Mouse (Mus musculus): ENCODE results near the gene Vps52. TPM values are rescaled to one million over a fixed set of nuclear protein-coding genes. Genes with fewer than 3 reads are reported as not detected.

The Vps52 gene
- polyA plus RNA-seq, 1 experiment, result 142 TPM

DNA sequence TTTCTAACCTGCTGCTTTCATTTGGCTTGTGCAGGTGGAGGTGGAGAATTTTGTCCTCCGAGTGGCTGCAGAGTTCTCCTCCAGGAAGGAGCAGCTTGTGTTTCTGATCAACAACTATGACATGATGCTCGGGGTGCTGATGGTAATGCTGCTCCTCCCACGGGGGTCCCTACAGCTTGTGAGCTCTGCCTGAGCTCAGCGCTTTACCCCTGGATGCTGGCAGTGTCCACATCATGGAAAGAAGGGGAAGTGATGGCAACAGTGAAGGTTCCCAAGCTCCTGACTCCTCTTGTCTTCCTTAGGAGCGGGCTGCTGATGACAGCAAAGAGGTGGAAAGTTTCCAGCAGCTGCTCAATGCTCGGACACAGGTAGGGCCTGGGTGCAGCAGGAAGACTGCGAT is 7.3 kb downstream of the Vps52 start:
- WGBS, result 97% methylated on average over 7 of the region's 7 CpGs
- Histone ChIP-seq H3K27ac (ENCODE audit: control insufficient read depth, insufficient read depth, low read length) (no peak overlapping the region), H3K4me3 (ENCODE audit: control insufficient read depth, insufficient read depth, low read length) (no peak overlapping the region), H3K36me3 (ENCODE audit: control insufficient read depth, insufficient read depth, low read length) (peaks cover 41% of the 10 kb centered on the region), H3K4me1 (replicated peaks; ENCODE audit: control insufficient read depth, insufficient read depth, low read length) (no peaks in the 10 kb centered on the region), H3K27me3 (ENCODE audit: control insufficient read depth, insufficient read depth, low read length) (no peaks in the 10 kb centered on the region)
- TF ChIP-seq CTCF (IDR thresholded peaks at IDR 0.05; ENCODE audit: borderline replicate concordance, control insufficient read depth, extremely low read depth, insufficient read depth, low read length, poor library complexity) (no peak), POLR2A (IDR thresholded peaks at IDR 0.05; ENCODE audit: control insufficient read depth, extremely low read depth, insufficient read depth, low read length, poor library complexity) (no peak)
- DNase-seq, result no peak

DNA sequence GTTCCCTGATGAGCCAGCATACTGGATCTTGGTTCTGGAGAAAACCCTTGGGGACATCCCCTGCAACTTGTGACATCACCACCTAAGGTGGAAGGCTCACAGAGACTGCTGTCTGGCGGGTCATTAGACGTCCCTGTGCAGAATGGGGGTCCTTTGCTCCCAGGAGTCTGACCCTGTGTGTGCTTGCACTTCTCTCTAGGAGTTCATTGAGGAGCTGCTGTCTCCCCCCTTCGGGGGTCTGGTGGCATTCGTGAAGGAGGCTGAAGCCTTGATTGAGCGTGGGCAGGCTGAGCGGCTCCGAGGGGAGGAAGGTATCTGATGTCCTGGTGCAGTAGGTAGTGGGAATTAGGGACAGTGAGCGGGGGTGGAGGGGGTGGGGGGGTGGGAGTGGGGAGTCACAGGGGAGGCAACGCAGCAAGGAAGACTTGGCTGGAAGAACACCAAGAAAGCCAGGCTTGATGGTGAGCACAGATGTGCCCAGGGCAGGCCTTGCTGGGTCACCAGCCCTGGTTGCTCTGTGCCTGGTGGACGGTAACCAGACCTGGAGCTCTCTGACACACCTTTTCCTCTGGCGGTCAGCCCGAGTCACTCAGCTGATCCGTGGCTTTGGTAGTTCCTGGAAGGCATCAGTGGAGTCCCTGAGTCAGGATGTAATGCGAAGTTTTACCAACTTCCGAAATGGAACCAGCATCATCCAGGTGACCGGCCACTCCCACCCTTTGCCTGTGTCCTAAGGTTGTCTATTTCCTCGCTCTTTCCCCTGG is 9.7 kb downstream of the Vps52 start:
- Histone ChIP-seq H3K36me3 (ENCODE audit: control insufficient read depth, insufficient read depth, low read length) (peaks cover 30% of the 10 kb centered on the region), H3K27me3 (ENCODE audit: control insufficient read depth, insufficient read depth, low read length) (no peaks in the 10 kb centered on the region), H3K4me1 (replicated peaks; ENCODE audit: control insufficient read depth, insufficient read depth, low read length) (no peaks in the 10 kb centered on the region), H3K27ac (ENCODE audit: control insufficient read depth, insufficient read depth, low read length) (no peak overlapping the region), H3K4me3 (ENCODE audit: control insufficient read depth, insufficient read depth, low read length) (no peak overlapping the region)
- WGBS, result 96% methylated on average over 17 of the region's 17 CpGs
- TF ChIP-seq CTCF (IDR thresholded peaks at IDR 0.05; ENCODE audit: borderline replicate concordance, control insufficient read depth, extremely low read depth, insufficient read depth, low read length, poor library complexity) (no peak), POLR2A (IDR thresholded peaks at IDR 0.05; ENCODE audit: control insufficient read depth, extremely low read depth, insufficient read depth, low read length, poor library complexity) (no peak)
- no peak for DNase-seq

DNA sequence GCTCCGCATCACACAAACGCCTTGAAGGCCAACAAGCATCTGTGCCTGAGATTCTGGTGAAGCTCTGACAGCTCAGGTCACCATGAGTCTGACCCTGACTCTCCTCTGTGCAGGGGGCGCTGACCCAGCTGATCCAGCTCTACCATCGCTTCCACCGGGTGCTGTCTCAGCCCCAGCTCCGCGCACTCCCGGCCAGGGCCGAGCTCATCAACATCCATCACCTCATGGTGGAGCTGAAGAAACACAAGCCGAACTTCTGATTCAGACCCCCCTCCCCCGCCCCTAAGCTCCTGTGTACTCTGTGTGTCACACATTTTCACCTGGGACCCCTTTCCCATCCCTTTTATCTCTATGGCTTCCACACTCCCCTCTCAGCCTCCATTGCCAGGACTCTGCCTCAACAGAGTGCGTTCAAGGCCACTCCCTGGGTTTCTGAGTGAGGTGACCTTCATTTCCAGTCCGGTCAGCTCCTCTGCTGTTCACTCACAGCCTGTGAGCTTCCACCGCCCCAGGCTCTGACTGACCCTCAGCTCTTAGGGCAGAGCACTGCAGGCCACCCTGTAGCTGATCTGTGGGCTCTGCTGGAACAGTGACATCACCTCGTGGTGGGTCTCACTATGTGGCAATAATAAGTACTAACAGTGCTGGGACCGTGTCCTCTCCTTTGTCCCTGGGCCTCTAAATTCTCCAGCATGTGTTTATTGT is 10.4 kb downstream of the Vps52 start:
- Histone ChIP-seq H3K4me1 (replicated peaks; ENCODE audit: control insufficient read depth, insufficient read depth, low read length) (no peaks in the 10 kb centered on the region), H3K36me3 (ENCODE audit: control insufficient read depth, insufficient read depth, low read length) (peaks cover 22% of the 10 kb centered on the region), H3K4me3 (ENCODE audit: control insufficient read depth, insufficient read depth, low read length) (no peak overlapping the region), H3K27ac (ENCODE audit: control insufficient read depth, insufficient read depth, low read length) (no peak overlapping the region), H3K27me3 (ENCODE audit: control insufficient read depth, insufficient read depth, low read length) (no peaks in the 10 kb centered on the region)
- no peak for DNase-seq
- TF ChIP-seq CTCF (IDR thresholded peaks at IDR 0.05; ENCODE audit: borderline replicate concordance, control insufficient read depth, extremely low read depth, insufficient read depth, low read length, poor library complexity), result no peak
- 97% methylated on average over 16 of the region's 16 CpGs for WGBS

DNA sequence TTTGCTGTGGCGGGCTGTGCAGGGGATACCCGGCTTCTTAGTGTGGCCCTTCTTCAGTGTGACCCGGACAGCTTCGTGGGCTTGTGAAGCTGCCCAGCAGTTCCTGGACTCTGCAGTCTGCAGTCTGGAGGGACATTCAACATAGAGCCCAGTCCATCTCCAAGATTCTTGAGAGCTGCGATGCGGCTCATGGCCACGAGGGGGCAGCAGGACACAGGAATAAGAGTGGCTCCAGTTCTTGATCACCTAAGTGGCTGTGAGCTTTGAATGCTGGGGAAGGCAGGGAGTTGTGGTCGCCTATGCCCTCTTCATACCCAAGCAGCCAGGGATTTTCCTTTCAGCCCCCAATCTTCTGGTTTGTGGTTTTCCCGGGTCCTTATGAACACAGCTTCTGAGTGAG is 12.9 kb downstream of the Vps52 start:
- Histone ChIP-seq H3K36me3 (ENCODE audit: control insufficient read depth, insufficient read depth, low read length) (peaks cover 11% of the 10 kb centered on the region), H3K4me3 (ENCODE audit: control insufficient read depth, insufficient read depth, low read length) (no peak overlapping the region), H3K4me1 (replicated peaks; ENCODE audit: control insufficient read depth, insufficient read depth, low read length) (no peaks in the 10 kb centered on the region), H3K27ac (ENCODE audit: control insufficient read depth, insufficient read depth, low read length) (no peak overlapping the region), H3K27me3 (ENCODE audit: control insufficient read depth, insufficient read depth, low read length) (no peaks in the 10 kb centered on the region)
- under 1% methylated on average over 9 of the region's 9 CpGs for WGBS
- peak; percentile 75 for DNase-seq
- TF ChIP-seq CTCF (IDR thresholded peaks at IDR 0.05; ENCODE audit: borderline replicate concordance, control insufficient read depth, extremely low read depth, insufficient read depth, low read length, poor library complexity) (peak; percentile 90; the same call in 1 of the 2 replicates), POLR2A (IDR thresholded peaks at IDR 0.05; ENCODE audit: control insufficient read depth, extremely low read depth, insufficient read depth, low read length, poor library complexity) (0 out of 2 replicates have a peak, but pooled peaks have one; percentile 26)

DNA sequence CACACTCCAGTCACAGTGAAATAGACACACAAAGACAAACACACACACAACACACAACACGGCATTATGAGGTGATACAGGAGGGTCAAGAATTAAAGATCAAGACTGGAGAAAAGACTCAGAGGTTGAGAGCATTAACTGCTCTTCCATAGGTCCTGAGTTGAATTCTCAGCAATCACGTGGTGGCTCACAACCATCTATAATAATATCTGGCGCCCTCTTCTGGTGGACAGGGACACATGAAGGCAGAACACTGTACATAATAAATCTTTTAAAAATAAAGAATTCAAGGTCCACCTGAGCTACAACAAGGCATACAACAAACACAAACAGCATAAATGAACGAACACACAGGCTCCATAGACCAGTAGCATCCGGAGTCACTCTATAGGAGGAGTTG is 13.3 kb downstream of the Vps52 start:
- TF ChIP-seq POLR2A (IDR thresholded peaks at IDR 0.05; ENCODE audit: control insufficient read depth, extremely low read depth, insufficient read depth, low read length, poor library complexity), result no peak
- no peak for TF ChIP-seq CTCF (IDR thresholded peaks at IDR 0.05; ENCODE audit: borderline replicate concordance, control insufficient read depth, extremely low read depth, insufficient read depth, low read length, poor library complexity)
- Histone ChIP-seq H3K36me3 (ENCODE audit: control insufficient read depth, insufficient read depth, low read length) (peaks cover 11% of the 10 kb centered on the region), H3K4me1 (replicated peaks; ENCODE audit: control insufficient read depth, insufficient read depth, low read length) (no peaks in the 10 kb centered on the region), H3K27ac (ENCODE audit: control insufficient read depth, insufficient read depth, low read length) (no peak overlapping the region), H3K4me3 (ENCODE audit: control insufficient read depth, insufficient read depth, low read length) (no peak overlapping the region), H3K27me3 (ENCODE audit: control insufficient read depth, insufficient read depth, low read length) (no peaks in the 10 kb centered on the region)
- DNase-seq, result peak; percentile 52
- 31% methylated on average over 5 of the region's 5 CpGs for WGBS

DNA sequence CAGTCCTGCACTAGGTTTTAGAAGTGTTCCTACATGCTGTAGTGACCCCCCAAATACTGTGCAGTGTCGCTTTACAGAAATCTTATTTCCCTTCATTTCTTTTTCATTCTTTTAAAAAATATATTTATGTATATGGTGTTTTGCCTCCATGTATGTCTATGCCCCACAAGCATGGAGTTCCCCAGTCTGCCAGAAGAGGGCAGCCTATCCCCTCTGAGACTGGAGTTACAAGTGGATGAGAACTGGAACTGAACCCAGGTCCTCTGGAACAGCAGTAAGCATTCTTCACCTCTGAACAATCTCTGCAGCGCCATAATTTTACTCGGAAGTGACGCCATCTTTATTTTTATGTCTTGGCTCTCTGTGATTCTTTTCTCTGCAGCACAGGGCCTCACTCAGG is 13.8 kb downstream of the Vps52 start:
- WGBS, result 89% methylated on average over 4 of the region's 4 CpGs
- Histone ChIP-seq H3K36me3 (ENCODE audit: control insufficient read depth, insufficient read depth, low read length) (peaks cover 11% of the 10 kb centered on the region), H3K27ac (ENCODE audit: control insufficient read depth, insufficient read depth, low read length) (no peak overlapping the region), H3K4me3 (ENCODE audit: control insufficient read depth, insufficient read depth, low read length) (no peak overlapping the region), H3K4me1 (replicated peaks; ENCODE audit: control insufficient read depth, insufficient read depth, low read length) (no peaks in the 10 kb centered on the region), H3K27me3 (ENCODE audit: control insufficient read depth, insufficient read depth, low read length) (no peaks in the 10 kb centered on the region)
- TF ChIP-seq POLR2A (IDR thresholded peaks at IDR 0.05; ENCODE audit: control insufficient read depth, extremely low read depth, insufficient read depth, low read length, poor library complexity) (no peak), CTCF (IDR thresholded peaks at IDR 0.05; ENCODE audit: borderline replicate concordance, control insufficient read depth, extremely low read depth, insufficient read depth, low read length, poor library complexity) (no peak)
- DNase-seq, result no peak
